Mouse (Mus musculus) MEL (cell line): Measurements from ENCODE around the gene Hoxc4.

Experiments used
- CTCF ChIP-seq, 3 experiments: IDR thresholded peaks in 2 of 3; conservative IDR thresholded peaks in 1 of 3; 2 replicates each; pipeline ENCODE4 v1.5.1; 2011 to 2012; ENCODE audit warnings: low read length in 3 of 3, low read depth in 2 of 3, mild to moderate bottlenecking in 2 of 3, improper control_type of control experiment in 1 of 3, inconsistent platforms in 1 of 3, mixed read lengths in 1 of 3, moderate library complexity in 1 of 3; ENCODE audit not compliant: control insufficient read depth in 1 of 3, insufficient read depth in 1 of 3, poor library complexity in 1 of 3, severe bottlenecking in 1 of 3
- EP300 ChIP-seq, 2 experiments: IDR thresholded peaks; 2 replicates each; pipeline ENCODE4 v1.6.1; 2011; ENCODE audit warnings: improper control_type of control experiment in 2 of 2, low read length in 2 of 2, low read depth in 1 of 2, mild to moderate bottlenecking in 1 of 2
- MAFK ChIP-seq: IDR thresholded peaks from 2 replicates; pipeline ENCODE4 v1.6.1; 2011; ENCODE audit warnings: low read depth, mild to moderate bottlenecking, low read length, improper control_type of control experiment, borderline replicate concordance
- MAX ChIP-seq: IDR thresholded peaks from 2 replicates; pipeline ENCODE4 v1.6.1; 2011; ENCODE audit warnings: low read length, improper control_type of control experiment
- MYB ChIP-seq: IDR thresholded peaks from 2 replicates; pipeline ENCODE4 v1.6.1; 2011; ENCODE audit warnings: mild to moderate bottlenecking, low read depth, low read length, improper control_type of control experiment

- TF ChIP-seq MAFK: no peak
- no peak for TF ChIP-seq CTCF (IDR thresholded peaks at IDR 0.05 in 2 of 3, conservative IDR thresholded peaks at IDR 0.05 in 1 of 3; ENCODE audit: control insufficient read depth in 1 of 3, insufficient read depth in 1 of 3, low read depth in 2 of 3, low read length in 3 of 3, poor library complexity in 1 of 3, severe bottlenecking in 1 of 3)
- no peak for TF ChIP-seq MYB
- no peak for TF ChIP-seq EP300 (IDR thresholded peaks at IDR 0.05; ENCODE audit: low read depth in 1 of 2, low read length in 2 of 2)
- TF ChIP-seq MAX: no peak
These were observed 8.8 kb downstream of the Hoxc4 start for GRCm38 (mm10) chr15:103027266-103028235.
